Mouse (Mus musculus) liver, postnatal 0 days (tissue): ENCODE data around the gene Fas.

Source experiments
- CTCF ChIP-seq: sonication (generic); IDR thresholded peaks from 2 replicates; pipeline ENCODE4 v1.5.1; 2016; ENCODE audit warnings: antibody characterized with exemption, low read depth
- EP300 ChIP-seq: IDR thresholded peaks from 2 replicates; pipeline ENCODE4 v1.6.1; 2016; ENCODE audit warnings: antibody characterized with exemption, low read depth, mild to moderate bottlenecking

GRCm38 (mm10) chr19:34300430-34300829 lies 10.0 kb downstream of the Fas start:
- TF ChIP-seq CTCF (no peak), EP300 (no peak)
